In genomic region chr3:122018421-122018820, GRCm38 (mm10) we compare ENCODE assay signal across 24 mouse cellular contexts. TPM values are rescaled to one million over a fixed set of nuclear protein-coding genes. Genes with fewer than 3 reads are reported as not detected.
"Had no signal": no experiment of that assay in that cellular context is flagged by ENCODE, and none has a peak within 500 bp of the region (broad histone marks: within the 10 kb centered on the region; RNA-seq: fewer than 3 reads in every experiment).

No protein-coding gene starts in this region.

- DNase-seq: gastrocnemius, adult 2 months; gastrocnemius, postnatal 10 days; gastrocnemius, postnatal 25 days; heart, adult 18-20 months; heart, postnatal 14 days; heart, postnatal 36 days; kidney, adult 18-20 months; kidney, postnatal 10 days; kidney, postnatal 25 days; kidney, postnatal 4 days; liver; liver, embryonic 13.5 days had no signal

- H3K4me3 ChIP-seq: gastrocnemius, adult 2 months; heart, embryonic 13.5 days; heart, embryonic 15.5 days; hindbrain, embryonic 10.5 days; hindbrain, embryonic 12.5 days; intestine, embryonic 15.5 days; layer of hippocampus, adult 2 months; left cerebral cortex, adult 2 months; limb, embryonic 13.5 days; liver, embryonic 13.5 days; liver, embryonic 15.5 days had no signal

- H3K4me1 ChIP-seq: heart, embryonic 15.5 days; hindbrain, embryonic 10.5 days; hindbrain, embryonic 12.5 days; intestine, embryonic 15.5 days; limb, embryonic 13.5 days; liver, embryonic 13.5 days; liver, embryonic 15.5 days had no signal

- H3K36me3 ChIP-seq: hindbrain, embryonic 12.5 days had no signal

- H3K27me3 ChIP-seq: heart, embryonic 13.5 days; heart, embryonic 15.5 days; hindbrain, embryonic 12.5 days; intestine, embryonic 15.5 days; limb, embryonic 13.5 days; liver, embryonic 13.5 days; liver, embryonic 15.5 days had no signal

- H3K27ac ChIP-seq: gastrocnemius, adult 2 months; heart, embryonic 13.5 days; heart, embryonic 15.5 days; hindbrain, embryonic 10.5 days; hindbrain, embryonic 12.5 days; hindbrain, embryonic 14.5 days; intestine, embryonic 15.5 days; layer of hippocampus, adult 2 months; left cerebral cortex, adult 2 months; limb, embryonic 13.5 days; liver, embryonic 13.5 days; liver, embryonic 15.5 days had no signal

- H3K9me3 ChIP-seq: heart, embryonic 13.5 days; heart, embryonic 15.5 days; hindbrain, embryonic 10.5 days; hindbrain, embryonic 12.5 days; intestine, embryonic 15.5 days; limb, embryonic 13.5 days; liver, embryonic 13.5 days; liver, embryonic 15.5 days had no signal

RNA-seq across cellular contexts. Expression of gene Abca4, which starts 25.8 kb away (rescaled TPM):
- total RNA-seq: granulocyte monocyte progenitor cell, adult 5-6 weeks had no signal
- polyA plus RNA-seq: inflammation-experienced regulatory T-cells, adult 6 months had no signal
